Mouse (Mus musculus) embryonic facial prominence, embryonic 10.5 days (tissue): ENCODE data around the gene Dhrs7b. TPM values are rescaled to one million over a fixed set of nuclear protein-coding genes. Genes with fewer than 3 reads are reported as not detected.

ENCODE experiments used
- DNase-seq: peaks from one replicate; pipeline ENCODE4 v3.0.0-alpha.2; 2017; ENCODE audit warnings: low spot score
- H3K27ac ChIP-seq: fragments of 300-500 bp; sonication (generic); replicated peaks from 2 replicates; pipeline ENCODE4 v1.5.1; 2016; ENCODE audit warnings: mild to moderate bottlenecking
- H3K27me3 ChIP-seq: fragments of 300-500 bp; sonication (generic); replicated peaks from 2 replicates; pipeline ENCODE4 v1.6.1; 2016; ENCODE audit warnings: low read depth, mild to moderate bottlenecking; ENCODE audit not compliant: poor library complexity, severe bottlenecking
- H3K36me3 ChIP-seq: fragments of 300-500 bp; sonication (generic); replicated peaks from 2 replicates; pipeline ENCODE4 v1.6.1; 2016; ENCODE audit warnings: mild to moderate bottlenecking, moderate library complexity
- H3K4me1 ChIP-seq: fragments of 300-500 bp; sonication (generic); 2 replicates; pipeline ENCODE4 v1.6.1; 2016
- H3K4me3 ChIP-seq: fragments of 300-500 bp; sonication (generic); 2 replicates; pipeline ENCODE4 v1.5.1; 2016; ENCODE audit warnings: mild to moderate bottlenecking, moderate library complexity
- H3K9me3 ChIP-seq: fragments of 300-500 bp; sonication (generic); 2 replicates; pipeline ENCODE4 v1.6.1; 2016; ENCODE audit warnings: mild to moderate bottlenecking
- WGBS: fragments of 180-500 bp; shearing (Covaris S2); methylation state at CpG from one replicate; pipeline ENCODE4 v1.1.7; 2016; 5-methylcytosine and 5-hydroxymethylcytosine counted together
- polyA plus RNA-seq: library from polyadenylated mRNA; unstranded; fragments of >200 nt; fragmentation: Nextera tagmentation; extraction: Ambion mirVana; gene quantifications from 2 replicates; pipeline ENCODE4 v1.2.1, GENCODE M21; 2016

The Dhrs7b gene
- polyA plus RNA-seq, 1 experiment from 2014 or later, result 30.5 TPM

GRCm38 (mm10) chr11:60909626-60910025 lies 79.2 kb downstream of the Dhrs7b start:
- no peak overlapping the region for H3K4me3 ChIP-seq
- H3K27ac ChIP-seq, result no peak overlapping the region
- no peaks in the 10 kb centered on the region for H3K9me3 ChIP-seq
- H3K36me3 ChIP-seq, result peaks cover 23% of the 10 kb centered on the region
- 76% methylated on average over 1 of the region's 1 CpGs for WGBS
- H3K27me3 ChIP-seq, result no peaks in the 10 kb centered on the region
- no peak for DNase-seq
- H3K4me1 ChIP-seq, result peaks cover 28% of the 10 kb centered on the region

Other genes starting within 250 kb of the Dhrs7b start
- gene Llgl1, start 130.9 kb upstream of the Dhrs7b start, polyA plus RNA-seq, result 125 and 133 TPM in 2 replicates
- 71.9 and 75.5 TPM in 2 replicates for gene Flii, start 103.4 kb upstream of the Dhrs7b start, polyA plus RNA-seq
- 14.4 and 15.6 TPM in 2 replicates for gene Mief2, start 102.2 kb upstream of the Dhrs7b start, polyA plus RNA-seq
- 27.3 and 28.1 TPM in 2 replicates for gene Top3a, start 53.3 kb upstream of the Dhrs7b start, polyA plus RNA-seq
- 8.8 and 9.0 TPM in 2 replicates for gene Smcr8, start 53.1 kb upstream of the Dhrs7b start, polyA plus RNA-seq
- gene Shmt1, start 18.9 kb upstream of the Dhrs7b start, polyA plus RNA-seq, result 98.3 and 109 TPM in 2 replicates
- 69.5 and 71.6 TPM in 2 replicates for gene Tmem11, start 48.6 kb downstream of the Dhrs7b start, polyA plus RNA-seq
- 17.6 and 19.9 TPM in 2 replicates for gene Natd1, start 84.1 kb downstream of the Dhrs7b start, polyA plus RNA-seq
- gene Map2k3, start 101.4 kb downstream of the Dhrs7b start, polyA plus RNA-seq, result 79.7 and 87.1 TPM in 2 replicates
- gene Kcnj12, start 191.9 kb downstream of the Dhrs7b start, polyA plus RNA-seq, result 2.2 and 2.5 TPM in 2 replicates